Mouse (Mus musculus) ES-E14 (cell line): ENCODE data around the gene Steap3. TPM values are rescaled to one million over a fixed set of nuclear protein-coding genes. Genes with fewer than 3 reads are reported as not detected.

Experiments used
- DNase-seq: peaks from one replicate; pipeline ENCODE4 v3.0.0-alpha.2; 2013; ENCODE audit warnings: low read depth, low spot score
- H3K27ac ChIP-seq: 2 replicates; pipeline ENCODE4 v1.5.1; 2012; ENCODE audit warnings: low read depth, mild to moderate bottlenecking, low read length, moderate library complexity, mixed read lengths; ENCODE audit not compliant: poor library complexity, insufficient read depth, severe bottlenecking
- H3K36me3 ChIP-seq: 2 replicates; pipeline ENCODE4 v1.6.1; 2012; ENCODE audit warnings: mild to moderate bottlenecking, low read length, moderate library complexity, mixed read lengths; ENCODE audit not compliant: control insufficient read depth, poor library complexity, insufficient read depth, severe bottlenecking
- H3K4me1 ChIP-seq, 2 experiments: fragments of 150-350 bp in 1 of 2; sonication (generic) in 1 of 2; 2 replicates each; pipeline ENCODE4 v1.6.1; 2012; ENCODE audit warnings: low read length in 2 of 2, mild to moderate bottlenecking in 1 of 2, mixed read lengths in 1 of 2; ENCODE audit not compliant: control insufficient read depth in 2 of 2, insufficient read depth in 2 of 2, poor library complexity in 1 of 2
- H3K4me3 ChIP-seq, 2 experiments: fragments of 150-350 bp in 1 of 2; sonication (generic) in 1 of 2; 2 replicates each; pipeline ENCODE4 v1.5.1; 2012; ENCODE audit warnings: low read length in 2 of 2, low read depth in 1 of 2, mild to moderate bottlenecking in 1 of 2, mixed read lengths in 1 of 2; ENCODE audit not compliant: insufficient read depth in 1 of 2, poor library complexity in 1 of 2, severe bottlenecking in 1 of 2
- H3K9ac ChIP-seq: 2 replicates; pipeline ENCODE4 v1.6.1; 2012; ENCODE audit warnings: low read depth, mild to moderate bottlenecking, low read length, mixed read lengths; ENCODE audit not compliant: poor library complexity, insufficient read depth, severe bottlenecking
- H3K9me3 ChIP-seq: fragments of 150-350 bp; sonication (generic); 2 replicates; pipeline ENCODE4 v1.6.1; 2012; ENCODE audit warnings: low read depth, mild to moderate bottlenecking, low read length; ENCODE audit not compliant: control insufficient read depth, insufficient read depth
- CHD2 ChIP-seq: IDR thresholded peaks from 2 replicates; pipeline ENCODE4 v1.6.1; 2014; ENCODE audit warnings: mild to moderate bottlenecking, low read depth, low read length, inconsistent platforms
- HCFC1 ChIP-seq: IDR thresholded peaks from 2 replicates; pipeline ENCODE4 v1.6.1; 2012; ENCODE audit warnings: low read length, inconsistent platforms, borderline replicate concordance; ENCODE audit not compliant: insufficient read depth
- MAFK ChIP-seq: IDR thresholded peaks from 2 replicates; pipeline ENCODE4 v1.6.1; 2014; ENCODE audit warnings: mild to moderate bottlenecking, low read depth, low read length, inconsistent platforms; ENCODE audit not compliant: insufficient read depth
- ZC3H11A ChIP-seq: IDR thresholded peaks from 2 replicates; pipeline ENCODE4 v1.6.1; 2012; ENCODE audit warnings: low read depth, mild to moderate bottlenecking, inconsistent platforms, low read length, borderline replicate concordance
- ZNF384 ChIP-seq: IDR thresholded peaks from 2 replicates; pipeline ENCODE4 v1.6.1; 2012; ENCODE audit warnings: low read depth, low read length, inconsistent platforms
- in situ Hi-C, 2 experiments: fragments of 600-800 bp; cut with MboI; formaldehyde crosslinking; loops; one replicate each; pipeline ENCODE4 v1.15.1; 2025; ENCODE audit warnings: low sequenced_read_pairs in 2 of 2, inconsistent platforms in 1 of 2; ENCODE audit not compliant: unreplicated experiment in 2 of 2
- total RNA-seq: library from RNA; depleted of rRNA; stranded (reverse); fragments of 300-350 nt; gene quantifications from 2 replicates; pipeline ENCODE4 v1.2.3, GENCODE M21; 2012

Steap3 gene
- total RNA-seq, 1 experiment, result 75.9 TPM

DNA sequence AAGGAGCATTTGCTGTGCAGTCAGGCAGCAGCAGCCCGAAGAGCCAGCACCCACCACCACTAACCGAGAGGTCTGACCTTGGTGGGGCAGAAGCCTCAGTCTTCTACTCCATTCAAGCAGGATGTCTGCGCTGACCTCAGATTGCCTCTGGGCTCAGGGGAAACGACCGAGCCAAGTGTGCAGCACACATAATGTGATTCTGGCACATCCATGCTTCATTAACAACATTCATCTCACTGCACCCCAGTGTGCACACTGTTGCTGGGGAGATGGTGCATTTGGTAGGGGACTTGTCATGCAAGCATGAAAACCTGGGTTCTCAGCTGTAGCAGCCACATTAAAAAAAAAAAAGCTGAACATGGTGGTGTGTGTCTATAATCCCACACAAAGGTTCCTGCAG, 76.6 kb downstream of the Steap3 start:
- H3K9ac ChIP-seq, result no peak overlapping the region
- in situ Hi-C loops, result loop anchor here in 1 of 2 experiments (25.0 kb wide), 1 partner anchor 341 kb away; no protein-coding TSS in a partner anchor
- H3K4me3 ChIP-seq, result no peak overlapping the region
- TF ChIP-seq HCFC1, result no peak
- no peak for TF ChIP-seq CHD2
- no peak for TF ChIP-seq MAFK
- no peaks in the 10 kb centered on the region for H3K36me3 ChIP-seq
- no peaks in the 10 kb centered on the region for H3K9me3 ChIP-seq
- no peak overlapping the region for H3K27ac ChIP-seq
- DNase-seq, result no peak
- no peaks in the 10 kb centered on the region for H3K4me1 ChIP-seq

DNA sequence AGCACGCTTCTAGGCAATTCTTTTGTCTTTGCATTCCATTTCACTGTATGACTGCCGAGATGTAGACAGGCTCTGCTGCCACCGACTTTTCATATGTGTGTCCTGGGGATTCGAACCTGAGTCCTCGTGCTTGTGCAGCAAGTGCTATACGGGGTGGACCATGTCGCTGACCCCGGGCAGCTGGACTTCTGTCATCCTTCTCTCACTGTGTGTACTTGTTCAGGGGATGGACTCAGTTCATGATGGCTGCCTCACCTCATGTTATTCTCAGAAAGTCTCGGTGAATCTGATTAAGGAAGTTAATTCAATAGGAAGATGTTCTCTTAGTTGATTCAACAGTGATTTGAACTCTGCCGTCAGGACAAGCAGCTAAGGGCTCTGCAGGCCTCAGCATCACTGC, 78.9 kb downstream of the Steap3 start:
- H3K36me3 ChIP-seq, result no peaks in the 10 kb centered on the region
- H3K9me3 ChIP-seq, result no peaks in the 10 kb centered on the region
- TF ChIP-seq CHD2, result no peak
- no peak for TF ChIP-seq HCFC1
- TF ChIP-seq MAFK, result no peak
- TF ChIP-seq ZNF384, result no peak
- no peak for TF ChIP-seq ZC3H11A
- no peak for DNase-seq
- in situ Hi-C loops, result loop anchor here in 1 of 2 experiments (25.0 kb wide), 1 partner anchor 344 kb away; no protein-coding TSS in a partner anchor
- H3K27ac ChIP-seq, result no peak overlapping the region
- no peak overlapping the region for H3K9ac ChIP-seq
- no peak overlapping the region for H3K4me3 ChIP-seq
- H3K4me1 ChIP-seq, result no peaks in the 10 kb centered on the region

DNA sequence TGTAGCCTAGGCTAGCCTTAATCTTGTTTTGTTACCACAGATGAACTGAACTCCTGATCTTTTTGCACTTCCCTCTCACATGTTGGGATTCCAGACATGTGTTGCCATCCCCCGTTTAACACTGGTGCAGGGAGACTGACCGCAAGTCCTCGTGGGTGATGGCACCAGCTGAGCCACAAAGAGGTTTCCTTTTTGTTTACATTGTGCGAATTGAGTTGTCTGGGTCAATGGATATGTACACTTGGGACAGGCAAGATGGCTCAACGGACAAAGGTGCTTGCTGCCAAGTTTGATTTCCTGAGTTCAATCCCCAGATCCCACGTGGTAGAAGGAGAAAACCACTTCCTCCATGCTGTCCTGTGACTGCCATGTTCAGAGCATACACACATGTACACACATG, 80.2 kb downstream of the Steap3 start:
- no peaks in the 10 kb centered on the region for H3K4me1 ChIP-seq
- no peak overlapping the region for H3K4me3 ChIP-seq
- H3K9ac ChIP-seq, result no peak overlapping the region
- no peaks in the 10 kb centered on the region for H3K9me3 ChIP-seq
- H3K27ac ChIP-seq, result no peak overlapping the region
- in situ Hi-C loops, result loop anchor here in 1 of 2 experiments (25.0 kb wide), 1 partner anchor 345 kb away; no protein-coding TSS in a partner anchor
- TF ChIP-seq CHD2 (no peak), MAFK (no peak), ZC3H11A (no peak), ZNF384 (no peak), HCFC1 (no peak)
- no peaks in the 10 kb centered on the region for H3K36me3 ChIP-seq
- no peak for DNase-seq

DNA sequence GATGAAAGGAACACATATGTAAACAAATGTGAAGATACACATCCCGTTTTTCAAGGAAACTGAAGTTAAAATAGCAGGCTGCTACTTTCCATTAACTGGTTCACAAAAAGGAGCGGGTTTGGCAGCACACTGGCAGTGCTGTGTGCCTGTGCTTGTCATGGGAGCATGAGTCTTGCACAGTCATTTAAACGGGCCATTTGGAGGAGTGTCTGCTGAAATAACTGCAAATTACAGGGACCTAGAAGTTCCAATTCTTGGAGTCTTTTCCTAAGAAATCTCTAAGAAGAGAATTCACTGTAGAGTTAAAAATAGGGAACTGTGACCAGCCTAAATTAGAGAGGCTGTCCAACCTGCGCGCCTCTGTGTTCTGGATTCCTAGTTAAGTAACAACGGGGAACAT, 81.6 kb downstream of the Steap3 start:
- H3K9ac ChIP-seq, result no peak overlapping the region
- in situ Hi-C loops, result loop anchor here in 1 of 2 experiments (25.0 kb wide), 1 partner anchor 346 kb away; no protein-coding TSS in a partner anchor
- no peak for DNase-seq

DNA sequence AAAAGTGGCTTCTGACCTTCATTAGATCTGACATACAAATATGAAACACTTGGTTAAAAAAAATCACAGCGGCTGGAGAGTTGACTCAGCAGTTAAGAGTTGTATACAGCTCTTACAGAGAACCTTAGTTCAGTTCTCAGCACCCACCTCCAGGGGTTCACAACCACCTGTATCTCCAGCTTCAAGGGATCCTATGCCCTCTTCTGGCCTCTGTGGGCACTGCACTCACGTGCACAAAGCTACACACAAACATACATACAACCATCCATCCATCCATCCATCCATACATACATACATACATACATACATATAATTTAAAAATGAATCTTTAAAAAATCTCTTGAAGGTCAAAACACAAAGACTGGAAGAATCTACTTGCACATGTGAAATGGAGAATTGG, 82.2 kb downstream of the Steap3 start:
- Histone ChIP-seq H3K9me3 (no peaks in the 10 kb centered on the region), H3K27ac (no peak overlapping the region), H3K4me3 (no peak overlapping the region), H3K36me3 (no peaks in the 10 kb centered on the region), H3K4me1 (no peaks in the 10 kb centered on the region), H3K9ac (no peak overlapping the region)
- DNase-seq, result no peak
- in situ Hi-C loops, result loop anchor here in 1 of 2 experiments (25.0 kb wide), 1 partner anchor 347 kb away; no protein-coding TSS in a partner anchor
- TF ChIP-seq MAFK (no peak), ZC3H11A (no peak), ZNF384 (no peak), HCFC1 (no peak), CHD2 (no peak)

More for the DNA sequence above, 81.6 kb downstream of the Steap3 start:
- Histone ChIP-seq H3K4me3 (no peak overlapping the region), H3K9me3 (no peaks in the 10 kb centered on the region), H3K36me3 (no peaks in the 10 kb centered on the region), H3K27ac (no peak overlapping the region), H3K4me1 (no peaks in the 10 kb centered on the region)
- TF ChIP-seq ZC3H11A, result no peak
